Mouse (Mus musculus) forebrain, postnatal 0 days (tissue): ENCODE data around the gene Gpx5. TPM values are rescaled to one million over a fixed set of nuclear protein-coding genes. Genes with fewer than 3 reads are reported as not detected.

Source experiments
- ATAC-seq: fragments of 200-750 bp; cut with Nextera tagmentation; 2 replicates; pipeline ENCODE4 v1.8.0; 2017; ENCODE audit warnings: mild to moderate bottlenecking, moderate library complexity
- DNase-seq: peaks from one replicate; pipeline ENCODE4 v3.0.0-alpha.2; 2015
- H3K27ac ChIP-seq: fragments of 300-500 bp; sonication (generic); 2 replicates; pipeline ENCODE4 v1.5.1; 2014; ENCODE audit warnings: low read depth, mild to moderate bottlenecking, antibody characterized with exemption, low read length, moderate library complexity, mixed read lengths
- H3K27me3 ChIP-seq: fragments of 300-500 bp; sonication (generic); 2 replicates; pipeline ENCODE4 v1.6.1; 2014; ENCODE audit warnings: mild to moderate bottlenecking, low read length, mixed read lengths; ENCODE audit not compliant: insufficient read depth
- H3K36me3 ChIP-seq: fragments of 300-500 bp; sonication (generic); 2 replicates; pipeline ENCODE4 v1.6.1; 2014; ENCODE audit warnings: mild to moderate bottlenecking, moderate library complexity; ENCODE audit not compliant: insufficient read depth
- H3K4me1 ChIP-seq: fragments of 300-500 bp; sonication (generic); 2 replicates; pipeline ENCODE4 v1.6.1; 2014; ENCODE audit warnings: antibody characterized with exemption; ENCODE audit not compliant: insufficient read depth
- H3K4me2 ChIP-seq: fragments of 300-500 bp; sonication (generic); 2 replicates; pipeline ENCODE4 v1.6.1; 2014; ENCODE audit warnings: low read depth, mild to moderate bottlenecking, moderate library complexity
- H3K4me3 ChIP-seq: fragments of 300-500 bp; sonication (generic); 2 replicates; pipeline ENCODE4 v1.5.1; 2014; ENCODE audit warnings: low read depth, low read length, mixed read lengths
- H3K9ac ChIP-seq: fragments of 300-500 bp; sonication (generic); 2 replicates; pipeline ENCODE4 v1.6.1; 2014; ENCODE audit warnings: mild to moderate bottlenecking
- H3K9me3 ChIP-seq: fragments of 300-500 bp; sonication (generic); 2 replicates; pipeline ENCODE4 v1.6.1; 2016; ENCODE audit warnings: low read length
- CTCF ChIP-seq: sonication (generic); IDR thresholded peaks from 2 replicates; pipeline ENCODE4 v1.5.1; 2016; ENCODE audit warnings: antibody characterized with exemption, control low read depth, low read depth
- WGBS: fragments of 180-500 bp; shearing (Covaris S2); extraction: QIAGEN DNeasy Blood & Tissue Kit; methylation state at CpG from one replicate; pipeline ENCODE4 v1.1.7; 2014; 5-methylcytosine and 5-hydroxymethylcytosine counted together
- polyA plus RNA-seq: library from polyadenylated mRNA; unstranded; fragments of >200 nt; fragmentation: Nextera tagmentation; extraction: Ambion mirVana; gene quantifications from 2 replicates; pipeline ENCODE4 v1.2.1, GENCODE M21; 2015
- total RNA-seq: library from RNA; depleted of rRNA; stranded (reverse); fragments of >200 nt; gene quantifications from 2 replicates; pipeline ENCODE4 v1.2.3, GENCODE M21; 2014

Gpx5 gene
- total and polyA plus RNA-seq, 2 experiments from 2014 or later: not detected

DNA sequence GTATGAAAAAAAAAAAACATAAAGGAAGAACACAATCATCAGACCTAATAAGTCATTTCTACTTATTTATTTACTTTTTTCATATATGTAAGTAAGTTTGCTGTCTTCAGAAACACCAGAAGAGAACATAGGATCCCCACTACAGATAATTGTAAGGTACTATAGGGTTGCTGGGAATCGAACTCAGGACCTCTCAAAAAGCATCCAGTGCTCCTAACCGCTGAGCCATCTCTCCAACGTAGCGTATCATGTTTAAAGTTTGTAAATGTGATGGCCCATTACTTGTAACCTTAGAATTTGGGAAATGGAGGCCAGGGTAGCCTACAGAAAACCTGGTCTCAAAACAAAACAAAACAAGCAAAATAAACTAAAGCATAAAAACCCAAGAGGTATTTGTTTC is 25.0 kb downstream of the Gpx5 start:
- 25% methylated on average over 4 of the region's 4 CpGs for WGBS
- no peaks in the 10 kb centered on the region for H3K36me3 ChIP-seq
- H3K4me3 ChIP-seq: no peak overlapping the region
- no peaks in the 10 kb centered on the region; the same call in none of the 2 replicates for H3K27me3 ChIP-seq
- H3K9me3 ChIP-seq: no peaks in the 10 kb centered on the region
- DNase-seq (no peak), ATAC-seq (no peak)
- no peak overlapping the region for H3K27ac ChIP-seq
- H3K4me1 ChIP-seq: no peaks in the 10 kb centered on the region
- H3K4me2 ChIP-seq: 0 out of 2 replicates have a peak overlapping the region, but pooled peaks have one; percentile 19
- no peak overlapping the region for H3K9ac ChIP-seq
- TF ChIP-seq CTCF: no peak

DNA sequence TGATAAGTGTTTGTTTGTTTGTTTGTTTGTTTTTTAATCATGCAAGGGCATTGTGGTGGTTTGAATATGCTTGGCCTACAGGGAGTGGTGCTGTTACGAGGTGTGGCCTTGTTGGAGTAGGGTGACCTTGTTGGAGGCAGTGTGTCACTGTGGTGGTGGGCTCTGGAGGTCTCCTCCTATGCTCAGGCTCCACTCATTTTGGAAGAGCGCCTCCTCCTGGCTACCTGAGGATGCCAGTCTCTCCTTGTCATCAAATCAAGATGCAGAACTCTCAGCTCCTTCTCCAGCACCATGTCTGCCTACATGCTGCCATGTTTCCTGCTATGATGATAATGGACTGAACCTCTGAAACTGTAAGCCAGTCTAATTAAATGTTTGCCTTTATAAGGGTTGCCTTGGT is 26.8 kb downstream of the Gpx5 start:
- ATAC-seq (no peak), DNase-seq (no peak)
- no peak overlapping the region for H3K4me2 ChIP-seq
- H3K27me3 ChIP-seq: no peaks in the 10 kb centered on the region; the same call in none of the 2 replicates
- H3K4me3 ChIP-seq: no peak overlapping the region
- no peak overlapping the region for H3K27ac ChIP-seq
- TF ChIP-seq CTCF: no peak
- no peaks in the 10 kb centered on the region for H3K4me1 ChIP-seq
- 46% methylated on average over 2 of the region's 2 CpGs for WGBS
- H3K9ac ChIP-seq: no peak overlapping the region
- no peaks in the 10 kb centered on the region for H3K9me3 ChIP-seq
- H3K36me3 ChIP-seq: no peaks in the 10 kb centered on the region

DNA sequence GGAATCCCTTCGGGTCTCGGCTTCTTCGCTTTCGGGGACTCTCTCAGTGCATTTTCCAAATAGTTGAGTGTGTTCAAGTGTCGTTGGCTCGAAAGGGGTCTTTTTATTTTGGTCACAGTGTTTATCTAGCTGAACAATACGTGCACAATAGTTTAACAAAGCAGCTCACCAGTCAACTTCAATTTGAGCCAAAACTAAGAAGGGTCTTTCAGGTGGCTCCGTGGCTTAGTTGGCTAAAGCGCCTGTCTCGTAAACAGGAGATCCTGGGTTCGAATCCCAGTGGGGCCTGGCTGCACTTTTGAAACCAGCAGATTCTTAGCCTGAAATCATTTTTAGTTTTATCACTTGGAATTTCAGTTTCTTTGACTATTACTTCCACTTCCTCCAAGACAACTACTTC is 28.2 kb downstream of the Gpx5 start:
- Histone ChIP-seq H3K9ac (no peak overlapping the region), H3K9me3 (no peaks in the 10 kb centered on the region), H3K4me1 (no peaks in the 10 kb centered on the region), H3K4me3 (peak overlapping the region; percentile 36), H3K4me2 (peak overlapping the region; percentile 45), H3K36me3 (no peaks in the 10 kb centered on the region), H3K27me3 (no peaks in the 10 kb centered on the region; the same call in none of the 2 replicates), H3K27ac (no peak overlapping the region)
- ATAC-seq (no peak), DNase-seq (peak; percentile 60)
- WGBS: 2% methylated on average over 11 of the region's 11 CpGs
- no peak for TF ChIP-seq CTCF

DNA sequence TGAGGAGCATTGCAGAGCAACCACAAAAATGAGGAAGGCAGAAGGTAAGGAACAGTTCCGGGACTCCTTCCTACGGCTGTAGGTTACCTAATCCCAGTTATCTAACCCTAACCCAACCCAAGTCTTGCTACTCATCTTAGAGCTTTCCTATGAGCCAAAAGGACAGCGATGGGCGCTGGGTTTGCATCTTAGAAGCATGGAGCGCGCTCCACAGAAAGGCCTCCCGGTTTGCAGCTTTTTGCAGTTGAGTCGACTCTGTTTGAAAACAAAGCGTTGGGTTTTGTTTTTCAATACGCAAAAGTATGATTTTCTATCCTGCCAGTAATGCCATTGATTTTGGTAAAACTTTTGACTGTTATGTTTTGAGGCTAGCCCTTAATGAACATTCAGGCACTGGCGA is 28.6 kb downstream of the Gpx5 start:
- WGBS: 2% methylated on average over 11 of the region's 11 CpGs
- no peak for DNase-seq
- no peak for TF ChIP-seq CTCF

DNA sequence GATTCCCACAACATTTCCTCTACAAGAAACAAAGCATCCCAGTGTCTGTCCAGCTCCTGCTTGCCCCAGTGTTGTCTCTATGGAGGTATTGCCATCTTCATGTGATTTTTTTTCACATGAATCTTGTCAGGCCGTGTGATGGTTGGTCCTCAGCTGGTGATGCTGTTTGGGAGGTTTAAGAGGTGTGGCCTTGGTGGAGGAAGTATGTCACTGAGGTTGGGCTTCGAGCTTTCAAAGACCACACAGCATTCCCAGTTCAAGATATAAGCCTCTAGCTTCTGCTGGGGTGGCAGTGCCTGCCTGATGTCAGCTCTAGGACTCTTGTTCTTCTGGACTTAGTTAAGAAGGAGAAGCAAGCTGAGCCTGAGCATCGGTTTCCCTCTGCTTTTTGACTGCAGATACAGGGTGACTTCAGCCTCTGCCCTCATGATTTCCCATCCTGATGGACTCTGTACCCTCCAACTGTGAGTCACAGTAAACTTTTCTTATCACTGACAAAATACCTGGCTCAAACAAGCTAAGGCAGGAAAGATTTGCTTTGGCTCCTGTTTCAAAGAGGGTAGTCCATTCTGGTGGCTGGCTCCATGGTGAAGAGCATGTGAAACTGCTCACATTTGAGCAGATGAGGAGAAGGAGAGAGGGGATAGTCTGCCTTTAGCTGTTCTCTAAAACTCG is 29.6 kb downstream of the Gpx5 start:
- no peak for TF ChIP-seq CTCF
- Histone ChIP-seq H3K27me3 (no peaks in the 10 kb centered on the region; the same call in none of the 2 replicates), H3K36me3 (no peaks in the 10 kb centered on the region), H3K4me1 (no peaks in the 10 kb centered on the region), H3K4me3 (no peak overlapping the region), H3K9me3 (no peaks in the 10 kb centered on the region), H3K9ac (no peak overlapping the region), H3K27ac (no peak overlapping the region), H3K4me2 (no peak overlapping the region)
- 74% methylated on average over 4 of the region's 4 CpGs for WGBS
- ATAC-seq (no peak), DNase-seq (no peak)

More for the DNA sequence above, 28.6 kb downstream of the Gpx5 start:
- no peak for ATAC-seq
- H3K4me1 ChIP-seq: no peaks in the 10 kb centered on the region
- no peaks in the 10 kb centered on the region; the same call in none of the 2 replicates for H3K27me3 ChIP-seq
- H3K4me3 ChIP-seq: peak overlapping the region; percentile 36
- H3K4me2 ChIP-seq: peak overlapping the region; percentile 45
- no peak overlapping the region for H3K9ac ChIP-seq
- H3K36me3 ChIP-seq: no peaks in the 10 kb centered on the region
- H3K9me3 ChIP-seq: no peaks in the 10 kb centered on the region
- H3K27ac ChIP-seq: no peak overlapping the region

DNA sequence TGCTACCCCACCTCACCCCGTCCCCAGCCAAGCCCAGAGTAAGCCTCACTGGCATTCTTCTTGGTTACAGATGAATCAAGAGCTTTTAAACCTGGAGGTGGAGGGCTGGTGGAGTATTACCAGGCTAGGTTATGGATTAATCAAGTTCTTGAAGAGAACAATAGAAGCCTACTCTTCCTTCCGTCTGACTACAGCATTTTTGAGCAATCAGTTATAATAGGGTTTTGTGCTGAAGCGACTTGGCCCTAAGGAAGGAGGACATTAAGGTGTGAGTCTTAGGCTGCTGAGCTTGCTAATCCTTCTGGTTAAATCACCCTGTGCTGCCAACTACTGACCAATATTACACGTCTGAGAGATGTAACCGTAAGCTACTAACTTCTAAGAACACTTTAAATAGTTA is 32.2 kb downstream of the Gpx5 start:
- TF ChIP-seq CTCF: no peak
- no peaks in the 10 kb centered on the region for H3K9me3 ChIP-seq
- ATAC-seq (no peak), DNase-seq (no peak)
- no peaks in the 10 kb centered on the region for H3K4me1 ChIP-seq
- 16% methylated on average over 5 of the region's 5 CpGs for WGBS
- H3K4me3 ChIP-seq: peak overlapping the region; percentile 50
- peak overlapping the region; percentile 45 for H3K4me2 ChIP-seq
- no peak overlapping the region for H3K27ac ChIP-seq
- no peaks in the 10 kb centered on the region for H3K36me3 ChIP-seq
- H3K9ac ChIP-seq: peak overlapping the region; percentile 43; the same call in 1 of the 2 replicates
- no peaks in the 10 kb centered on the region; the same call in 1 of the 2 replicates for H3K27me3 ChIP-seq

DNA sequence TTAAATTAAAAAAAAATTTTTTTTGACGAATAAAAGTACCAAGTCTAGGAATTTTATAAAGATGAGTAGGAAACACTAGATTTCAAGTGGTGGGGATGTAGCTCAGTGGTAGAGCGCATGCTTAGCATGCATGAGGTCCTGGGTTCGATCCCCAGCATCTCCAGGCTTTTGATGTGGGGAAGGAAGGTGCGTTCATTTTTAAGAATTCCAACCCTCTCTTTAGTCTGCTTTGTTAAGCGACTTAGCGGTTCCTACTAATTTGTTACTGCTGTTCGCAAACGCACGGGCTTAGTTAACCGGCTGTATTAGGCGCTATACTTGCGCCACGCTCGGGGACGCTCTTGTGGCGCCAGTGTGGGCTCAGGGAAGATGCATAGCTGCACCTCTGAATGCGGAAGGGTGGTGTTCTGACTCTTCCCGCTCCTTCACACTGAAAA is 32.8 kb downstream of the Gpx5 start:
- 1% methylated on average over 18 of the region's 18 CpGs for WGBS
- TF ChIP-seq CTCF: 0 out of 2 replicates have a peak, but pooled peaks have one; percentile 5

More for the DNA sequence above, 32.8 kb downstream of the Gpx5 start:
- DNase-seq (peak; percentile 91), ATAC-seq (peak; percentile 96)
- H3K27me3 ChIP-seq: no peaks in the 10 kb centered on the region; the same call in 1 of the 2 replicates
- peak overlapping the region; percentile 45 for H3K4me2 ChIP-seq
- peak overlapping the region; percentile 43; the same call in 1 of the 2 replicates for H3K9ac ChIP-seq
- no peaks in the 10 kb centered on the region for H3K36me3 ChIP-seq
- H3K9me3 ChIP-seq: no peaks in the 10 kb centered on the region
- 0 out of 2 replicates have a peak overlapping the region, but pooled peaks have one; percentile 42 for H3K27ac ChIP-seq
- no peaks in the 10 kb centered on the region for H3K4me1 ChIP-seq
- peak overlapping the region; percentile 50 for H3K4me3 ChIP-seq
